Mouse (Mus musculus) spleen, adult 2 months (tissue): Measurements from ENCODE around the gene Sema4c.

Experiments used
- CTCF ChIP-seq: fragments of 200-500 bp; IDR thresholded peaks from 2 replicates; pipeline ENCODE4 v1.5.1; 2011; ENCODE audit warnings: mild to moderate bottlenecking, inconsistent platforms; ENCODE audit not compliant: insufficient read depth, insufficient read length, insufficient replicate concordance; ENCODE audit errors: extremely low read depth
- POLR2A ChIP-seq: fragments of 200-500 bp; IDR thresholded peaks from 2 replicates; pipeline ENCODE4 v1.6.1; 2011; ENCODE audit warnings: low read depth, low read length, inconsistent platforms

- TF ChIP-seq POLR2A = no peak
- TF ChIP-seq CTCF = no peak
Measured at GRCm38 (mm10) chr1:36538727-36539126, 19.4 kb downstream of the Sema4c start.
